8 mouse cellular contexts compared by ENCODE assay signal in the genomic region with DNA sequence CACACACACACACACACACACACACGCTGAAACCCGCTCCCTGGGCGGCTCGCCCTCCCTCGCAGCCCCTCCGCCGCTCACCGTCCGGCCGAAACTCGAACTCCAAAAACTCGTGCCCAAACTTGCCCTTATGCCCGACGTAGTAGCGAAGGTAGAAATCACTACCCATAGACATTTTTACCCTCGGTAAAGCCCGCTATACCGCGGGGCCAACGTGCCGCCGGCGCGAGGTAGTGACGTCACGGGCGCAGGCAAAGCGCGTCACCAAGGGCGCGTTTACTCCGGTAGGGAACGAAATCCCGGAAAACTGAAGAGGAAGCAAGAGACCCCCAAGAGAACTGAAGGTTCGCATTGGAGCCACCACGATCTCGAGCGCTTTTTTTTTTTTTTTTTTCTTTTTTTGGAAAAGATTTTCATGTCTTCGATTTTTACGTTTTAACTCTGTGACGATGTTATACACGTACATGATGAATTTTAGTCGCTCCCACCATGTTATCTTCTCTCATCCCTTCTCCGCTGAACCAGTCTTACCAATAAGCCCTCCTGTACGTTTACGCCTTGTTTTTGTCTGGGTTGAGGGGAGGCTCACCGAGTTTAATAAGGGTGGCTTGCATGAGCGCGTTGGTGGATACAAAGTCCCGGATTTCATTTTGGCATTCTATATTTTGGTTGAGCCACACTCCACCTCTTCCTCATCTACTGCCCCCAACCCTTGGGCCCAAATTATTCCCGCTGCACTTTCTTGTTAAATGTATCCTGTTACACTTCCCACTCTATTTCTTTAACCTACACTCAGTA. TPM values are rescaled to one million over a fixed set of nuclear protein-coding genes. Genes with fewer than 3 reads are reported as not detected.
DNase-seq lines count a peak whose midpoint lies in the region; ATAC-seq and TF ChIP-seq lines count a peak whose summit lies in the region.

Gene Magohb (minus strand): TSS at position 254 of the 798 bp plus-strand sequence.

- peaks cover 0 to 22% of the 10 kb centered on the region in 2 experiments; a peak in 3 of 4 replicates for H3K36me3 ChIP-seq in MEL (ENCODE audit: control insufficient read depth in 1 of 2, insufficient read depth in 2 of 2, low read length in 2 of 2)
- H3K36me3 ChIP-seq in forebrain, postnatal 0 days (ENCODE audit: insufficient read depth): peaks cover 2% of the 10 kb centered on the region; the same call in 1 of the 2 replicates
- peaks cover 4% of the 10 kb centered on the region; the same call in 1 of the 2 replicates for H3K36me3 ChIP-seq in neural tube, embryonic 15.5 days

- peak; percentile 88 for DNase-seq in MEL (ENCODE audit: low read depth, low spot score)
- DNase-seq in cerebellum, adult 2 months: peak; percentile 83 to 91
- peak; percentile 93 for DNase-seq in forebrain, postnatal 0 days
- peak; percentile 93 for DNase-seq in heart, postnatal 4 days
- peak; percentile 77 to 88 for DNase-seq in layer of hippocampus, adult 2 months (ENCODE audit: low spot score in 2 of 2)
- DNase-seq in lung, adult 2 months: peak; percentile 88
- peak; percentile 96 for DNase-seq in testis, postnatal 10 days (ENCODE audit: low spot score)

- peak within 1 kb of the TSS; percentile 55 for H3K4me2 ChIP-seq in forebrain, postnatal 0 days (ENCODE audit: low read depth)
- H3K4me2 ChIP-seq in neural tube, embryonic 15.5 days: peak within 1 kb of the TSS; percentile 69

- no peak for TF ChIP-seq RAD21 in MEL (IDR thresholded peaks at IDR 0.05; ENCODE audit: low read depth, low read length)

- H3K9me3 ChIP-seq in MEL (replicated peaks; ENCODE audit: insufficient read depth, low read length): no peaks in the 10 kb centered on the region
- no peaks in the 10 kb centered on the region for H3K9me3 ChIP-seq in forebrain, postnatal 0 days (ENCODE audit: low read length)
- no peaks in the 10 kb centered on the region for H3K9me3 ChIP-seq in neural tube, embryonic 15.5 days (replicated peaks)

- peak; percentile 90 for ATAC-seq in forebrain, postnatal 0 days
- peak; percentile 93 for ATAC-seq in neural tube, embryonic 15.5 days (ENCODE audit: low FRiP score)

- no peak for TF ChIP-seq EP300 in MEL (IDR thresholded peaks at IDR 0.05; ENCODE audit: low read depth in 1 of 2, low read length in 2 of 2)

- WGBS in cerebellum, adult 2 months: under 1% methylated on average over 51 of the region's 51 CpGs
- 1% methylated on average over 51 of the region's 51 CpGs for WGBS in forebrain, postnatal 0 days
- 2% methylated on average over 51 of the region's 51 CpGs for WGBS in lung, adult 2 months
- WGBS in neural tube, embryonic 15.5 days: 2% methylated on average over 49 of the region's 51 CpGs

- H3K27me3 ChIP-seq in MEL (ENCODE audit: control insufficient read depth in 1 of 2, insufficient read depth in 2 of 2, low read length in 2 of 2): no peaks in the 10 kb centered on the region
- no peaks in the 10 kb centered on the region; the same call in 1 of the 2 replicates for H3K27me3 ChIP-seq in cerebellum, adult 2 months (ENCODE audit: control insufficient read depth, insufficient read depth, low read length)
- H3K27me3 ChIP-seq in forebrain, postnatal 0 days (ENCODE audit: insufficient read depth, low read length): no peaks in the 10 kb centered on the region; the same call in 1 of the 2 replicates
- H3K27me3 ChIP-seq in neural tube, embryonic 15.5 days (replicated peaks): no peaks in the 10 kb centered on the region

- peaks cover 14% of the 10 kb centered on the region for H3K79me2 ChIP-seq in MEL (ENCODE audit: control insufficient read depth, insufficient read depth, low read length, poor library complexity)

- no peak for TF ChIP-seq CTCF in MEL (IDR thresholded peaks at IDR 0.05 in 2 of 3, conservative IDR thresholded peaks at IDR 0.05 in 1 of 3; ENCODE audit: control insufficient read depth in 1 of 3, insufficient read depth in 1 of 3, low read depth in 2 of 3, low read length in 3 of 3, poor library complexity in 1 of 3, severe bottlenecking in 1 of 3)
- no peak for TF ChIP-seq CTCF in cerebellum, adult 2 months (IDR thresholded peaks at IDR 0.05; ENCODE audit: borderline replicate concordance, insufficient read depth, low read depth, low read length)
- no peak for TF ChIP-seq CTCF in forebrain, postnatal 0 days (IDR thresholded peaks at IDR 0.05; ENCODE audit: low read depth)
- no peak for TF ChIP-seq CTCF in layer of hippocampus, adult 2 months (conservative IDR thresholded peaks at IDR 0.05)
- no peak for TF ChIP-seq CTCF in lung, adult 2 months (IDR thresholded peaks at IDR 0.05; ENCODE audit: insufficient read depth, low read length)

- peak within 1 kb of the TSS; percentile 44 for H3K27ac ChIP-seq in MEL (ENCODE audit: control insufficient read depth, low read depth, low read length)
- H3K27ac ChIP-seq in cerebellum, adult 2 months (ENCODE audit: insufficient read depth, low read length): peak within 1 kb of the TSS; percentile 57
- H3K27ac ChIP-seq in forebrain, postnatal 0 days (ENCODE audit: low read depth, low read length): peak within 1 kb of the TSS; percentile 85
- peak within 1 kb of the TSS; percentile 85 for H3K27ac ChIP-seq in layer of hippocampus, adult 2 months
- peak within 1 kb of the TSS; percentile 81 for H3K27ac ChIP-seq in neural tube, embryonic 15.5 days (replicated peaks)

- peaks cover 0 to 2% of the 10 kb centered on the region in 2 experiments; a peak in 3 of 4 replicates for H3K4me1 ChIP-seq in MEL (ENCODE audit: control insufficient read depth in 1 of 2, insufficient read depth in 2 of 2, low read length in 2 of 2)
- H3K4me1 ChIP-seq in cerebellum, adult 2 months (ENCODE audit: control insufficient read depth, insufficient read depth, low read length): no peaks in the 10 kb centered on the region
- peaks cover 10% of the 10 kb centered on the region; the same call in 1 of the 2 replicates for H3K4me1 ChIP-seq in forebrain, postnatal 0 days (ENCODE audit: insufficient read depth)
- H3K4me1 ChIP-seq in lung, adult 2 months (ENCODE audit: control insufficient read depth, insufficient read depth, low read length): peaks cover 5% of the 10 kb centered on the region
- H3K4me1 ChIP-seq in neural tube, embryonic 15.5 days: peaks cover 17% of the 10 kb centered on the region

- peak within 1 kb of the TSS; percentile 82 for H3K9ac ChIP-seq in MEL (ENCODE audit: control insufficient read depth, low read depth, low read length, poor library complexity, severe bottlenecking)
- H3K9ac ChIP-seq in forebrain, postnatal 0 days: peak within 1 kb of the TSS; percentile 60
- peak within 1 kb of the TSS; percentile 67 for H3K9ac ChIP-seq in neural tube, embryonic 15.5 days (replicated peaks)

- peak; percentile 24 to 67; a peak in 2 of 4 replicates for TF ChIP-seq POLR2A in MEL (IDR thresholded peaks at IDR 0.05; ENCODE audit: control insufficient read depth in 1 of 2, insufficient read depth in 1 of 2, low read depth in 1 of 2, low read length in 2 of 2, poor library complexity in 1 of 2)
- TF ChIP-seq POLR2A in cerebellum, adult 2 months (IDR thresholded peaks at IDR 0.05; ENCODE audit: borderline replicate concordance, insufficient read depth, low read length): peak; percentile 44; the same call in 1 of the 2 replicates
- peak; percentile 40; the same call in 1 of the 2 replicates for TF ChIP-seq POLR2A in lung, adult 2 months (IDR thresholded peaks at IDR 0.05; ENCODE audit: borderline replicate concordance, extremely low read depth, low read depth, low read length)

- peak within 1 kb of the TSS; percentile 73 to 93 for H3K4me3 ChIP-seq in MEL (ENCODE audit: control insufficient read depth in 1 of 2, insufficient read depth in 1 of 2, low read depth in 2 of 2, low read length in 2 of 2)
- H3K4me3 ChIP-seq in cerebellum, adult 2 months (replicated peaks; ENCODE audit: insufficient read depth, low read depth, low read length): peak within 1 kb of the TSS; percentile 99
- H3K4me3 ChIP-seq in forebrain, postnatal 0 days (ENCODE audit: low read depth, low read length): peak within 1 kb of the TSS; percentile 49
- H3K4me3 ChIP-seq in layer of hippocampus, adult 2 months: peak within 1 kb of the TSS; percentile 93
- H3K4me3 ChIP-seq in lung, adult 2 months (replicated peaks; ENCODE audit: extremely low read depth, low read depth, low read length): peak within 1 kb of the TSS; percentile 95
- H3K4me3 ChIP-seq in neural tube, embryonic 15.5 days (replicated peaks): peak within 1 kb of the TSS; percentile 71

TF ChIP-seq in MEL, 35 proteins besides CTCF, POLR2A, EP300 and RAD21 (continues in another document):
- TF ChIP-seq MAX (IDR thresholded peaks at IDR 0.05; ENCODE audit: low read length): peak; percentile 59
- peak; percentile 96 for TF ChIP-seq MXI1 (IDR thresholded peaks at IDR 0.05; ENCODE audit: low read depth, low read length)
- no peak; the same call in 1 of the 2 replicates for TF ChIP-seq KAT2A (conservative IDR thresholded peaks at IDR 0.05; ENCODE audit: low read depth, low read length)
- peak; percentile 78 for TF ChIP-seq TBP (IDR thresholded peaks at IDR 0.05; ENCODE audit: low read depth, low read length)
- TF ChIP-seq RCOR1 (IDR thresholded peaks at IDR 0.05; ENCODE audit: low read depth, low read length): no peak
- peak; percentile 43; the same call in 1 of the 2 replicates for TF ChIP-seq GABPA (IDR thresholded peaks at IDR 0.05; ENCODE audit: low read depth, low read length)
- TF ChIP-seq NELFE (IDR thresholded peaks at IDR 0.05; ENCODE audit: low read depth, low read length): peak; percentile 69
- no peak for TF ChIP-seq MAFK (IDR thresholded peaks at IDR 0.05; ENCODE audit: borderline replicate concordance, low read depth, low read length)
- TF ChIP-seq JUND (IDR thresholded peaks at IDR 0.05; ENCODE audit: low read depth, low read length): no peak
- TF ChIP-seq MEF2A (IDR thresholded peaks at IDR 0.05; ENCODE audit: extremely low read depth, insufficient replicate concordance, low read depth, low read length, poor library complexity, severe bottlenecking): no peak
- TF ChIP-seq ETS1 (IDR thresholded peaks at IDR 0.05; ENCODE audit: low read depth, low read length): 0 out of 2 replicates have a peak, but pooled peaks have one; percentile 31
- peak; percentile 92 for TF ChIP-seq HCFC1 (IDR thresholded peaks at IDR 0.05; ENCODE audit: low read depth, low read length)
- no peak for TF ChIP-seq CHD2 (IDR thresholded peaks at IDR 0.05; ENCODE audit: low read length)
- no peak for TF ChIP-seq MYC (IDR thresholded peaks at IDR 0.05; ENCODE audit: low read depth, low read length)

RNA-seq across cellular contexts. Expression of gene Magohb, which starts in this region (rescaled TPM):
- 34.4 and 38.2 TPM in 2 replicates for total RNA-seq in MEL (2012; rRNA removed)
- 10 to 100 TPM in 1 of 2 experiments, not detected in 1; 31.4 TPM for polyA plus RNA-seq in MEL (2012; ENCODE audit: insufficient read depth in 1 of 2, insufficient read length in 2 of 2, low read depth in 1 of 2, low replicate concordance in 2 of 2, missing spikeins in 1 of 2)
- 9.6 and 10.9 TPM in 2 replicates for polyA plus RNA-seq in cerebellum, adult 2 months (2012; rRNA removed)
- 20.8 and 31.4 TPM in 2 replicates for total RNA-seq in forebrain, postnatal 0 days (2014; rRNA removed)
- polyA plus RNA-seq in forebrain, postnatal 0 days (2015; fragmentation: Nextera tagmentation; extraction: Ambion mirVana): 41.7 and 48.2 TPM in 2 replicates
- 10 to 100 TPM; 15.7 to 18.5 TPM for total RNA-seq in heart, postnatal 4 days (2021)
- 10 to 100 TPM; 11.9 to 15.7 TPM for total RNA-seq in layer of hippocampus, adult 2 months (2021)
- 0.71 and 1.7 TPM in 2 replicates for polyA plus RNA-seq in lung, adult 2 months (2012; rRNA removed)
- 38.8 and 41.8 TPM in 2 replicates for polyA plus RNA-seq in neural tube, embryonic 15.5 days (2015; fragmentation: Nextera tagmentation; extraction: Ambion mirVana)

Comparison
In these comparisons a context has a peak if more than half of its experiments do, and no peak if none do; other contexts are left out.
1. Peak in every context shown above with its lines: DNase-seq, ATAC-seq, H3K4me3 ChIP-seq and H3K27ac ChIP-seq.
2. H3K4me3 ChIP-seq: peak in every context shown above with its lines; median percentile 99 in cerebellum, adult 2 months; 95 in lung, adult 2 months; 93 in layer of hippocampus, adult 2 months; 83 in MEL; 71 in neural tube, embryonic 15.5 days; 49 in forebrain, postnatal 0 days.